Mouse (Mus musculus) heart, embryonic 10.5 days (tissue): Measurements from ENCODE around the gene Pcdh10. TPM values are rescaled to one million over a fixed set of nuclear protein-coding genes. Genes with fewer than 3 reads are reported as not detected.

Experiments used
- DNase-seq: peaks from one replicate; pipeline ENCODE4 v3.0.0-alpha.2; 2017; ENCODE audit warnings: low spot score
- H3K27ac ChIP-seq: fragments of 300-500 bp; sonication (generic); 2 replicates; pipeline ENCODE4 v1.5.1; 2016; ENCODE audit warnings: mild to moderate bottlenecking
- H3K27me3 ChIP-seq: fragments of 300-500 bp; sonication (generic); 2 replicates; pipeline ENCODE4 v1.6.1; 2016; ENCODE audit warnings: mild to moderate bottlenecking; ENCODE audit not compliant: poor library complexity, insufficient read depth, severe bottlenecking
- H3K36me3 ChIP-seq: fragments of 300-500 bp; sonication (generic); 2 replicates; pipeline ENCODE4 v1.6.1; 2016; ENCODE audit warnings: mild to moderate bottlenecking, moderate library complexity
- H3K4me1 ChIP-seq: fragments of 300-500 bp; sonication (generic); 2 replicates; pipeline ENCODE4 v1.6.1; 2016; ENCODE audit warnings: mild to moderate bottlenecking
- H3K4me3 ChIP-seq: fragments of 300-500 bp; sonication (generic); 2 replicates; pipeline ENCODE4 v1.5.1; 2016; ENCODE audit warnings: mild to moderate bottlenecking, moderate library complexity
- H3K9me3 ChIP-seq: fragments of 300-500 bp; sonication (generic); 2 replicates; pipeline ENCODE4 v1.6.1; 2016; ENCODE audit warnings: mild to moderate bottlenecking, moderate library complexity
- WGBS: fragments of 180-500 bp; shearing (Covaris S2); methylation state at CpG from one replicate; pipeline ENCODE4 v1.1.7; 2016; 5-methylcytosine and 5-hydroxymethylcytosine counted together
- polyA plus RNA-seq: library from polyadenylated mRNA; unstranded; fragments of >200 nt; fragmentation: Nextera tagmentation; extraction: Ambion mirVana; gene quantifications from 2 replicates; pipeline ENCODE4 v1.2.1, GENCODE M21; 2016

The Pcdh10 gene
- polyA plus RNA-seq, 1 experiment from 2014 or later: 0.40 TPM

- Histone ChIP-seq H3K4me3 (no peak overlapping the region), H3K27me3 (peaks cover 27% of the 10 kb centered on the region), H3K27ac (no peak overlapping the region), H3K9me3 (no peaks in the 10 kb centered on the region), H3K36me3 (no peaks in the 10 kb centered on the region), H3K4me1 (peaks cover 18% of the 10 kb centered on the region)
- 59% methylated on average over 3 of the region's 3 CpGs for WGBS
- no peak for DNase-seq
Observed at GRCm38 (mm10) chr3:45385028-45385427, 6.8 kb downstream of the Pcdh10 start.

DNA sequence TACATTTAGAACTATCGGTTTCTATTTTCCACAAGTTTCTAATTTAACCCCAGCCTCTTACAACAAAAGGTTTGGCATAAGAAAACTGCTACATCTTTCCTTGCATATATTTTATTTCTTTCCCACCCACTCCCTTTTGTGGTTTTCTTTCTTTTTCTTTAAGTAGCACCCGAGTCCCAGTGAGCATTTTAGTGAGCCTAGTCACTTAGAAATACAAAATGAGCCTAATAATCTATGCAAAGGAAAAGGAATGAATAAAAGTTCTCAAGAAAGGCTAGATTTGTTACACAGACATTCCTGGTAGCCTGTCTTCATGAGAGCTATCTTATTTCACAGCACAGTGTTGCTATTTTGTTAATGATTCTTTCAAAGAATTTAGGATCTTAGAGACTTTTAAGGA is 7.3 kb downstream of the Pcdh10 start:
- no peak for DNase-seq
- no peak overlapping the region for H3K4me3 ChIP-seq
- 66% methylated on average over 2 of the region's 2 CpGs for WGBS
- H3K27me3 ChIP-seq: peaks cover 22% of the 10 kb centered on the region
- H3K36me3 ChIP-seq: no peaks in the 10 kb centered on the region
- peaks cover 13% of the 10 kb centered on the region for H3K4me1 ChIP-seq
- no peak overlapping the region for H3K27ac ChIP-seq
- no peaks in the 10 kb centered on the region for H3K9me3 ChIP-seq

DNA sequence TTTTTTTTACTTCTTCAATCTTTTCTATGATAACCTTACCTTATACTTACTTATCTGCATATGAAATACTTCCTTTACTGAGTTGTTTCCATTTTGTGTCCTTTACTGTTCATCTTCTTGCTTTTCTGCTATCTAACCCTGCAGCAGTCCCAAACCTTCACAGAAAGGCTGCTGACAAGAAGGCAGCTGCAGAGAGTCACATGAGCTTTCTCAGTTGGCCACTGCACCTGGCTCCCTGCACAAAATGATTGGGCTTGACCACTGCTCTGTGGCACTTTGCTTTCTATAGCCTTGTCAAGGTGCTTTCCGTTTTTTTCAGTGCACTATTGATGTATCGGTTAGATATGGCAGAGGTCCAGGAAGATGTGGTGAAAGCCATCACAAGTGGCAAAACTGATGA is 8.3 kb downstream of the Pcdh10 start:
- no peak overlapping the region for H3K27ac ChIP-seq
- no peaks in the 10 kb centered on the region for H3K9me3 ChIP-seq
- peaks cover 12% of the 10 kb centered on the region for H3K27me3 ChIP-seq
- DNase-seq: no peak
- no peaks in the 10 kb centered on the region for H3K36me3 ChIP-seq
- H3K4me1 ChIP-seq: peaks cover 3% of the 10 kb centered on the region; the same call in 1 of the 2 replicates
- WGBS: 74% methylated on average over 2 of the region's 2 CpGs
- H3K4me3 ChIP-seq: no peak overlapping the region

- no peaks in the 10 kb centered on the region for H3K36me3 ChIP-seq
- 81% methylated on average over 4 of the region's 4 CpGs for WGBS
- no peaks in the 10 kb centered on the region for H3K4me1 ChIP-seq
- H3K9me3 ChIP-seq: no peaks in the 10 kb centered on the region
- no peak for DNase-seq
- no peaks in the 10 kb centered on the region for H3K27me3 ChIP-seq
- H3K4me3 ChIP-seq: no peak overlapping the region
- H3K27ac ChIP-seq: no peak overlapping the region
Observed at GRCm38 (mm10) chr3:45397101-45397500, 18.9 kb downstream of the Pcdh10 start.

- no peaks in the 10 kb centered on the region for H3K27me3 ChIP-seq
- WGBS: 90% methylated on average over 2 of the region's 2 CpGs
- no peaks in the 10 kb centered on the region for H3K9me3 ChIP-seq
Observed at GRCm38 (mm10) chr3:45403239-45403638, 25.0 kb downstream of the Pcdh10 start.

DNA sequence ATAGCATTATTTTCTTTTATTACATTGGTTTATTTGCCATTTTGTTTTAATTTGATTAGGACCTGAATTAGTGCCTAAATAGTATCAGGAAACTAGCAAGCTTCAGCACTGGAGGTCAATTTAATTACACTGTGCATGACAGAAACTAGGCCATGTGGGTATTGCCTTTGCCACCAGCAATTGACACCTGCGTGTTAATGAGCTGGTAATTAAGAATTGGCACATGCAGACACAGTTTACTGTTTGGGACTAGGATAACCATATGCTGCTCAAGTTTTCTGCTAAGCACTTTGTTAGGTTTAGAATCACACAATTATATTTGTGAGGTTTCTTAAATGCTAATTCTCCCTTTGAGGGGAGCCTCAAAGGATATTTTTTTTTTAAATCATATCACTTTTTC is 53.5 kb downstream of the Pcdh10 start:
- Histone ChIP-seq H3K4me3 (no peak overlapping the region), H3K9me3 (no peaks in the 10 kb centered on the region), H3K4me1 (no peaks in the 10 kb centered on the region), H3K27ac (no peak overlapping the region), H3K36me3 (no peaks in the 10 kb centered on the region), H3K27me3 (no peaks in the 10 kb centered on the region)
- DNase-seq: no peak
- WGBS: 79% methylated on average over 1 of the region's 1 CpGs

More at GRCm38 (mm10) chr3:45403239-45403638, 25.0 kb downstream of the Pcdh10 start:
- Histone ChIP-seq H3K27ac (no peak overlapping the region), H3K4me1 (no peaks in the 10 kb centered on the region), H3K36me3 (no peaks in the 10 kb centered on the region), H3K4me3 (no peak overlapping the region)
- no peak for DNase-seq

DNA sequence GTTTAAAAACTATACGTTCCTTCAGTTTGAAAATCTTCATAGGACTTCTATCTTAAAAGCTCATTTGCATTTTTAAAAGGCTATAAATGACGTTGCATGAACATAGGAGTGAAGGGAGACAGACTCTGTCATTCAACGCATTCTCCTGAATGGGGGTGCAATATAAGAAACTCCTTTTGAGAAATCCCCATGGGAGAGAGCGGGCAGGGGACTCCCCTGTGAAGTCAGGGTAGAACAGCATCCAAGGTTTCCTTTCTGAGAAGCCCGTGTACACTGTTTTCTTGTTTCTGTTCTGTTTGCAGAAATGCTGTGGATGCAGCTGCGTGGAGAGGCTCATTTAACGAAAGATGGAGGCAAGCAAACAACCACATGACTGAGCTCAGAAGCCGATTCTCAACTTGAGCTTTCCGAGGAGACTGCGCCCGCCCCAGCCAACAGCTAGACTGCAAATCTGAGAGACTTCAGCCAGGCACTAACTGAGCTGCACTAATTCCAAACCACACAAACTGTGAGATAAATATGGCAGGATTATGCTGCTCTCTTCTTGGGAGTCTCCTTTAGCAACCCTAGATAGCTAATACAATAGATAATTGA is 54.1 kb downstream of the Pcdh10 start:
- H3K36me3 ChIP-seq: no peaks in the 10 kb centered on the region
- no peaks in the 10 kb centered on the region for H3K27me3 ChIP-seq
- H3K27ac ChIP-seq: no peak overlapping the region
- DNase-seq: no peak
- H3K4me3 ChIP-seq: no peak overlapping the region
- no peaks in the 10 kb centered on the region for H3K9me3 ChIP-seq
- H3K4me1 ChIP-seq: no peaks in the 10 kb centered on the region
- 49% methylated on average over 11 of the region's 11 CpGs for WGBS
